Comparison of ENCODE assay signal across 8 mouse cellular contexts in the genomic region with DNA sequence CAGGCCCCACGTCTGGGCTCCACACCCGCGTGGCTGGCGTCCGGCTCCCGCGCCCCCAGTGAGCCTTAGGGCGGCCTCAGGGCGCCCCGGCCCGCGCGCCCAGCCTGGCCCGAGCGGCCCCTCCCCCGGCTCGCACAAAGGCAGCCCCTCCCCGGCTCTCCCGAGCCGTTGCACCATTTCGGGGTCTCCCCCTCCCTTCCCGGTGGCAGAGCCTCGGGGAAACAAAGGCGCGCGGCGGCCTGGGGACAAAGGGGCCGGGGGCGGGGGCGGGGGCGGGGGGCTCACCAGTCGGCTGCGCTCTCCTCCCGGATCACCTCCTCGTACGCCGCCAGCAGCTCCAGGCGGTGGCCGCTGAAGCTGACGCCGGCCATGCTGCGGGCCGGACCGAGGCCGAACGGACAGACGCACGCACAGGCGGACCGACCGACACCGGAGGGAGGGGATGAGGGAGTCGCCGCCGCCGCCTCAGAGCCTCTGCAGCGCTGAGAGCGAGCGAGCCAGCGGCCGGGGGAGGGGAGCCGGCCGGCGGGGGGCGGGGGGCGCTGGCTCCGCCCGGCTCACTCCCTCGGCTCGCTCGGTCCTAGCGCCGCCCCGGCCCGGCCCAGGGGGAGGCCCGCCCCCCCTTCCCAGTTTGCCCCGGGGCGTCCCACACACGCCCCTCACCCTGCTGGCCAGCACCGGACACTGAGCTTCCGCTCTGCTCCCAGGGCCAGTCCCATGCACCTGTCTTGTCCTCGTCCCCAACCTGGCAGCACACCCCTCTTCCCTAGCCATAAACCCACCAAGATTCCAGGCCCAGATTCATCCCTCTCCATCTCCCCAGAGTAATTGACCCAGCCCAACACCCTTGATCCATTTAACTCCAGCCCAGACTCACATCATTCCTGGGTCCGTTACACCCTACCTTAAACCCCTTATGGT. TPM values are rescaled to one million over a fixed set of nuclear protein-coding genes. Genes with fewer than 3 reads are reported as not detected.
DNase-seq lines count a peak whose midpoint lies in the region; ATAC-seq lines count a peak whose summit lies in the region.

Gene Dbn1, minus strand, starts transcription at position 534 of the 921 bp plus-strand sequence.

- WGBS in embryonic facial prominence, embryonic 14.5 days: 0% methylated on average over 9 of the region's 83 CpGs
- under 1% methylated on average over 41 of the region's 83 CpGs for WGBS in hindbrain, embryonic 12.5 days
- WGBS in limb, embryonic 10.5 days: 2% methylated on average over 73 of the region's 83 CpGs
- WGBS in midbrain, embryonic 14.5 days: under 1% methylated on average over 65 of the region's 83 CpGs

- peak within 1 kb of the TSS; percentile 99 for H3K9ac ChIP-seq in embryonic facial prominence, embryonic 14.5 days (ENCODE audit: low read depth, low read length)
- peak within 1 kb of the TSS; percentile 100 for H3K9ac ChIP-seq in hindbrain, embryonic 12.5 days
- peak within 1 kb of the TSS; percentile 100 for H3K9ac ChIP-seq in midbrain, embryonic 14.5 days (replicated peaks; ENCODE audit: low read length)

- DNase-seq in heart, adult 11 months: peak; percentile 96
- DNase-seq in heart, adult 8-10 months (ENCODE audit: low spot score): no peak
- peak; percentile 77 for DNase-seq in Muller cell, postnatal 12 days (ENCODE audit: inconsistent ontology term)
- DNase-seq in embryonic facial prominence, embryonic 14.5 days (ENCODE audit: low spot score): peak; percentile 79
- DNase-seq in limb, embryonic 10.5 days (ENCODE audit: low spot score): peak; percentile 86
- DNase-seq in midbrain, embryonic 14.5 days: peak; percentile 92

- no peaks in the 10 kb centered on the region for H3K9me3 ChIP-seq in embryonic facial prominence, embryonic 14.5 days (ENCODE audit: control insufficient read depth, low read length)
- no peaks in the 10 kb centered on the region for H3K9me3 ChIP-seq in hindbrain, embryonic 12.5 days (replicated peaks)
- H3K9me3 ChIP-seq in limb, embryonic 10.5 days (replicated peaks): no peaks in the 10 kb centered on the region
- H3K9me3 ChIP-seq in midbrain, embryonic 14.5 days (ENCODE audit: control insufficient read depth, low read length): no peaks in the 10 kb centered on the region

- no peaks in the 10 kb centered on the region for H3K27me3 ChIP-seq in embryonic facial prominence, embryonic 14.5 days (replicated peaks; ENCODE audit: control insufficient read depth, insufficient read depth, low read length)
- no peaks in the 10 kb centered on the region; the same call in 1 of the 2 replicates for H3K27me3 ChIP-seq in hindbrain, embryonic 12.5 days
- no peaks in the 10 kb centered on the region for H3K27me3 ChIP-seq in limb, embryonic 10.5 days (ENCODE audit: low read depth, poor library complexity, severe bottlenecking)
- no peaks in the 10 kb centered on the region for H3K27me3 ChIP-seq in midbrain, embryonic 14.5 days (ENCODE audit: control insufficient read depth, insufficient read depth, low read length)

- peak; percentile 90 for ATAC-seq in embryonic facial prominence, embryonic 14.5 days (ENCODE audit: low read depth)
- ATAC-seq in hindbrain, embryonic 12.5 days (ENCODE audit: low FRiP score): peak; percentile 78
- ATAC-seq in midbrain, embryonic 14.5 days (ENCODE audit: low FRiP score, low TSS enrichment): peak; percentile 80
- ATAC-seq in inflammation-experienced regulatory T-cells, adult 6 months: no peak

- H3K4me2 ChIP-seq in embryonic facial prominence, embryonic 14.5 days (ENCODE audit: low read depth, low read length): peak within 1 kb of the TSS; percentile 60
- H3K4me2 ChIP-seq in hindbrain, embryonic 12.5 days (replicated peaks): peak within 1 kb of the TSS; percentile 96
- H3K4me2 ChIP-seq in midbrain, embryonic 14.5 days (ENCODE audit: low read length): peak within 1 kb of the TSS; percentile 100

- H3K36me3 ChIP-seq in embryonic facial prominence, embryonic 14.5 days (ENCODE audit: control insufficient read depth, insufficient read depth, low read length): no peaks in the 10 kb centered on the region
- peaks cover 5% of the 10 kb centered on the region for H3K36me3 ChIP-seq in hindbrain, embryonic 12.5 days
- H3K36me3 ChIP-seq in limb, embryonic 10.5 days: peaks cover 36% of the 10 kb centered on the region
- H3K36me3 ChIP-seq in midbrain, embryonic 14.5 days (ENCODE audit: control insufficient read depth, insufficient read depth, low read length): peaks cover 14% of the 10 kb centered on the region

- peak within 1 kb of the TSS; percentile 90 for H3K27ac ChIP-seq in embryonic facial prominence, embryonic 14.5 days (replicated peaks; ENCODE audit: low read depth, low read length)
- peak within 1 kb of the TSS; percentile 99 for H3K27ac ChIP-seq in hindbrain, embryonic 12.5 days
- peak within 1 kb of the TSS; percentile 100 for H3K27ac ChIP-seq in limb, embryonic 10.5 days
- peak within 1 kb of the TSS; percentile 100 for H3K27ac ChIP-seq in midbrain, embryonic 14.5 days (replicated peaks; ENCODE audit: low read depth, low read length)

- H3K4me3 ChIP-seq in embryonic facial prominence, embryonic 14.5 days (ENCODE audit: low read depth, low read length): peak within 1 kb of the TSS; percentile 92
- peak within 1 kb of the TSS; percentile 98 for H3K4me3 ChIP-seq in hindbrain, embryonic 12.5 days
- H3K4me3 ChIP-seq in limb, embryonic 10.5 days: peak within 1 kb of the TSS; percentile 100
- H3K4me3 ChIP-seq in midbrain, embryonic 14.5 days (replicated peaks; ENCODE audit: low read depth, low read length): peak within 1 kb of the TSS; percentile 100

- peaks cover 35% of the 10 kb centered on the region for H3K4me1 ChIP-seq in embryonic facial prominence, embryonic 14.5 days (ENCODE audit: control insufficient read depth, insufficient read depth, low read length)
- peaks cover 43% of the 10 kb centered on the region for H3K4me1 ChIP-seq in hindbrain, embryonic 12.5 days
- peaks cover 56% of the 10 kb centered on the region for H3K4me1 ChIP-seq in limb, embryonic 10.5 days
- H3K4me1 ChIP-seq in midbrain, embryonic 14.5 days (ENCODE audit: control insufficient read depth, insufficient read depth, low read length): peaks cover 38% of the 10 kb centered on the region

RNA-seq across cellular contexts. Expression of gene Dbn1, which starts in this region (rescaled TPM):
- total RNA-seq in heart, adult 8-10 months (2022): 1 to 10 TPM; 3.8 to 6.4 (median 5.1) TPM
- polyA plus RNA-seq in embryonic facial prominence, embryonic 14.5 days (2014; fragmentation: Nextera tagmentation; extraction: Ambion mirVana): 141 and 167 TPM in 2 replicates
- 585 and 628 TPM in 2 replicates for polyA plus RNA-seq in hindbrain, embryonic 12.5 days (2016; fragmentation: Nextera tagmentation; extraction: Ambion mirVana)
- 346 and 417 TPM in 2 replicates for polyA plus RNA-seq in limb, embryonic 10.5 days (2016; fragmentation: Nextera tagmentation; extraction: Ambion mirVana)
- polyA plus RNA-seq in midbrain, embryonic 14.5 days (2014; fragmentation: Nextera tagmentation; extraction: Ambion mirVana): 509 and 557 TPM in 2 replicates
- under 1 TPM in 1 of 3 experiments, not detected in 2; 0.15 TPM for polyA plus RNA-seq in inflammation-experienced regulatory T-cells, adult 6 months (2017; shearing (Covaris generic))

Comparison
In these comparisons a context has a peak if more than half of its experiments do, and no peak if none do; other contexts are left out.
1. RNA of gene Dbn1 (polyA plus RNA-seq): 585 to 628 TPM in hindbrain, embryonic 12.5 days, 509 to 557 TPM in midbrain, embryonic 14.5 days, 346 to 417 TPM in limb, embryonic 10.5 days and 141 to 167 TPM in embryonic facial prominence, embryonic 14.5 days; 0.15 TPM in inflammation-experienced regulatory T-cells, adult 6 months; every median in the first group is over 100 times any median in the second.
2. Peak in every context shown above with its lines, with median percentiles within 50 percentile points of each other: H3K27ac ChIP-seq, H3K4me2 ChIP-seq, H3K4me3 ChIP-seq and H3K9ac ChIP-seq.